Mouse (Mus musculus): Measurements from ENCODE around the gene Aadac. TPM values are rescaled to one million over a fixed set of nuclear protein-coding genes. Genes with fewer than 3 reads are reported as not detected.

The Aadac gene
- total RNA-seq (2021) = not detected
- long read RNA-seq, experiment 1 = 0 reads
- long read RNA-seq, experiment 2 = 0 reads

- no peak for TF ChIP-seq CTCF (IDR thresholded peaks at IDR 0.05)
- no peak for DNase-seq (ENCODE audit: extremely low spot score in 1 of 2, low spot score in 2 of 2)
Observed at GRCm38 (mm10) chr3:60025417-60025816, at the start of gene Aadac. TSS of gene Aadac (plus strand) at chr3:60025717.

DNA sequence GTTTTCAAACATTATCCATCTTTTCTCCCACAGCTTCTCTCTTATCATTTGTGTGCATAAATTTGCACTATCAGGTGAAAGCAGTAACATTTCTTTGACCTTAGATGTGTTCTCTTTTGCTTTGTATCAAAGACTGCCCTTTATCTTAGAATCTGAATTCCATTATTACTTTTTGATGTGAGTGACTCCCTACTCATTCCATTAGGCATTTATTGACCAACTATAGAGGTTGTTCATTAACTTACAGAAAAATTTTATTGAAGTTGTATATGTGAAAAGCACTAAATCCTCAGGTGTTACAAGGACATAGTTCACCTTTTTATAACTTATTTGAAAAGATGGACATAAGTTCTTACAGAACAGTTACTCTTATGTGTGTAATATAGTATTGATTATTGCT, 21.9 kb upstream of the Aadac start:
- intact Hi-C loops (cut with DNase I) = no loop called here
- no peak for DNase-seq (ENCODE audit: extremely low spot score in 1 of 2, low spot score in 2 of 2)
- TF ChIP-seq CTCF (IDR thresholded peaks at IDR 0.05) = no peak

More at GRCm38 (mm10) chr3:60025417-60025816, at the start of gene Aadac:
- H3K27ac ChIP-seq = no peak within 1 kb of the TSS
- H3K4me3 ChIP-seq = no peak within 1 kb of the TSS
- intact Hi-C loops (cut with DNase I) = no loop called here

GRCm38 (mm10) chr3:60006443-60006842, 19.1 kb upstream of the Aadac start, which contains the start of gene Aadacl2:
TSS of gene Aadacl2 (plus strand) at chr3:60006743.
- Histone ChIP-seq H3K4me3 (no peak within 1 kb of the TSS), H3K27ac (no peak within 1 kb of the TSS)
- intact Hi-C loops (cut with DNase I) = no loop called here
- DNase-seq (ENCODE audit: extremely low spot score in 1 of 2, low spot score in 2 of 2) = no peak
- no peak for TF ChIP-seq CTCF (IDR thresholded peaks at IDR 0.05)

More for the DNA sequence above, 21.9 kb upstream of the Aadac start:
- Histone ChIP-seq H3K27ac (no peak overlapping the region), H3K4me3 (no peak overlapping the region)

- no peak for TF ChIP-seq CTCF (IDR thresholded peaks at IDR 0.05)
- Histone ChIP-seq H3K27ac (no peak overlapping the region), H3K4me3 (no peak overlapping the region)
- intact Hi-C loops (cut with DNase I) = no loop called here
- no peak for DNase-seq (ENCODE audit: extremely low spot score in 1 of 2, low spot score in 2 of 2)
Observed at GRCm38 (mm10) chr3:60031511-60031910, 6.0 kb downstream of the Aadac start.

DNA sequence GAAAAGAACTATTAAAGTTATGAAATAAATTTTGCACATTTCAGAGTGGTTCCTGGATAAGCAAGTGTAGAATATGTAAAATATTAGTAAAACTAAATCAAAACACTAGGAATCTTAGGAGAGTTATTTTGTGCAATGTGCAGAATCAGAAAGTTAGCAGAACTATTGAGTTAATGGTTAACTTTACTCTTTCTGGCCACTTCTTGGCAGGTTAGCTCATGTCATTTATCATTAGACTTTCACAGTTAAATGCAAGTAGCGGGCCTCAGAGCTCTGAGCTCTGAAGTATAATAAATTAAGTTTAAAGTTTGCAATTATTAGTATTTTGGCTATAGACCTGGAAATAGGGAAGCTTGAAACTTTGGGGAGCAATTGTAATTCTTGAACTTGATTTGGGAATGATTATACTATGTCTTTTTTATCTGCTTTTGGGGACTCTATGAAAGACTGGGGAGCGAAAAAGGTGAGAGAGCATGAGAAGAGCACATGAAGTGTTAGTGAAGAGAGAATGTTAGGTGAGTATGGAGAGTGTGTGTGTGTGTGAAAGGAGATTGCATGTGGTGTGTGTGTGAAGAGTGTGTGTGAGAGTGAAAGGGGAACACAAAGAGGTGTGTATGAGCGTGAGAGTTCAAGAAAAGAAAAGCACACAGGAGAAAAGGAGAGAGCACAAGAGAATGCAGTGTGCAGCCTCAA, 20.9 kb downstream of the Aadac start:
- TF ChIP-seq CTCF (IDR thresholded peaks at IDR 0.05) = no peak
- intact Hi-C loops (cut with DNase I) = no loop called here
- no peak overlapping the region for H3K27ac ChIP-seq
- no peak for DNase-seq (ENCODE audit: extremely low spot score in 1 of 2, low spot score in 2 of 2)
- no peak overlapping the region for H3K4me3 ChIP-seq

DNA sequence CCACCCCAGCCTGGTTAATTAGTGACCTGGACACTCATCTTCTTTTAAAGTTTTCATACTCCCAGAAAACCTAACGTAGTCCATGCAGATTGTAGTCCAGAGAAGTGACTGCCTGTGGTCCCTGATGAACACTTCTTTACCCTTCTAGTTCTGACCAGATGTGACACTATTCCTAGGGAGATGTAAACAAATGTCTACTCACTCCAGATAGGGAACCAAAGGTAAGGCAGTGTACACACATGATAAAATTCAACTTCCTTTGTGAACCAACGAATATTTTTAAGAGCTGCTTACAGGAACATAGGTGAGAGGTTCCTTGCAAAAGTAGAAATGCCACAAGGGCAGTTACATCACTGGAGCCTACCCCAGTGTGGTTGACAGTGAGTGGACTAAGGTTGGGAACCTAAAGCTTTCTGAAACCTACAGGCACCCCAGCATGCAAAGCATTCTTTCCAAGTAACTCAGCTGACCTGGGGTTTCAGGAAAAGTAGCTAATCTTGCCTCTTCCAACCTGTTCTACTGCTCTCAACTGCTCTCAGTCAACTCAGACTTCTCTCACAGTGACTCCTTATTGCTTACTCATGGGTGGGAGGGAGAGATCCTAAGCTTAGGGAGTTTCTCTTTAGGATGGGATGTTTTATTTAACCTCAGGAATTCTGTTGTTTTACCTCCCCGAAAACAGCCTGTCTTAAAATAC, 27.9 kb downstream of the Aadac start:
- TF ChIP-seq CTCF (IDR thresholded peaks at IDR 0.05) = no peak
- Histone ChIP-seq H3K4me3 (no peak overlapping the region), H3K27ac (no peak overlapping the region)
- no peak for DNase-seq (ENCODE audit: extremely low spot score in 1 of 2, low spot score in 2 of 2)
- intact Hi-C loops (cut with DNase I) = no loop called here

GRCm38 (mm10) chr3:60053931-60054330, 28.4 kb downstream of the Aadac start:
- H3K4me3 ChIP-seq = no peak overlapping the region
- intact Hi-C loops (cut with DNase I) = no loop called here

DNA sequence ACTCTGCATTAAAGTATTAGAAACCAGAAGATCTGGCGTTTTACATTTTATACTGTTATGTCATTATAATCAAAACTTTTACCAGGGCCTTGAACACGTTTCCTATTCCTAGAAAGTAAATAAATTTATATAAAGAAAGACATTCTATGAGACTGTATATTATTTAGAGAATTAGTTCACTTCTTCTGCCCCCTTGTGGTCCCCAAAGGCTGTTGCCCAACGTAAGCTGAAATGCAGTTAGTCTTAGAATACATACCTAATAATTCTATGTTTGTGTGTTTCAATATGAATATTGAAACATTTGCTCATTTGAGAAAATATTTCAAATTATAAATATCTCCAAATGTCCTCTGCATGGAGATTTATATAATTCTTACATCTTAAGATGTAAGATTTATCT, 30.9 kb downstream of the Aadac start:
- H3K27ac ChIP-seq = no peak overlapping the region
- DNase-seq (ENCODE audit: extremely low spot score in 1 of 2, low spot score in 2 of 2) = no peak
- no peak overlapping the region for H3K4me3 ChIP-seq
- intact Hi-C loops (cut with DNase I) = loop anchor here (5.0 kb wide), 3 partner anchors 184 to 934 kb away; no protein-coding TSS in a partner anchor
- TF ChIP-seq CTCF (IDR thresholded peaks at IDR 0.05) = peak; percentile 72

More at GRCm38 (mm10) chr3:60053931-60054330, 28.4 kb downstream of the Aadac start:
- no peak for DNase-seq (ENCODE audit: extremely low spot score in 1 of 2, low spot score in 2 of 2)
- H3K27ac ChIP-seq = no peak overlapping the region
- TF ChIP-seq CTCF (IDR thresholded peaks at IDR 0.05) = no peak

GRCm38 (mm10) chr3:60057070-60057808, 31.7 kb downstream of the Aadac start:
- no peak overlapping the region for H3K4me3 ChIP-seq
- TF ChIP-seq CTCF (IDR thresholded peaks at IDR 0.05) = no peak
- DNase-seq (ENCODE audit: extremely low spot score in 1 of 2, low spot score in 2 of 2) = no peak
- H3K27ac ChIP-seq = no peak overlapping the region
- intact Hi-C loops (cut with DNase I) = loop anchor here (5.0 kb wide), 3 partner anchors 185 to 935 kb away; no protein-coding TSS in a partner anchor

DNA sequence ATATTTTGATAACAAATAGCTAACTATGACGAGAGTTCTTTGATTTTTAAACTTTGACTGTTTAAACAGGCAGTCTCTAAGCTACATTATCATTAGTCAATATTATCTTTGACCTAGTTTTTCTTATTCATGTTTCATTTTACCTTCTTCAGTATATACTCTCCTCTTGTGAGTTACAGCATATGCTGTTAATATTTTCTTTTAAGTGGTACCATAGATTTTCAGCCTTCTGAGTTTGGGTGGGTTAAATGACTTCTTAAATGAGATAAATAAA, 32.2 kb downstream of the Aadac start:
- intact Hi-C loops (cut with DNase I) = loop anchor here (5.0 kb wide), 3 partner anchors 185 to 935 kb away; no protein-coding TSS in a partner anchor
- no peak for DNase-seq (ENCODE audit: extremely low spot score in 1 of 2, low spot score in 2 of 2)
- TF ChIP-seq CTCF (IDR thresholded peaks at IDR 0.05) = no peak

DNA sequence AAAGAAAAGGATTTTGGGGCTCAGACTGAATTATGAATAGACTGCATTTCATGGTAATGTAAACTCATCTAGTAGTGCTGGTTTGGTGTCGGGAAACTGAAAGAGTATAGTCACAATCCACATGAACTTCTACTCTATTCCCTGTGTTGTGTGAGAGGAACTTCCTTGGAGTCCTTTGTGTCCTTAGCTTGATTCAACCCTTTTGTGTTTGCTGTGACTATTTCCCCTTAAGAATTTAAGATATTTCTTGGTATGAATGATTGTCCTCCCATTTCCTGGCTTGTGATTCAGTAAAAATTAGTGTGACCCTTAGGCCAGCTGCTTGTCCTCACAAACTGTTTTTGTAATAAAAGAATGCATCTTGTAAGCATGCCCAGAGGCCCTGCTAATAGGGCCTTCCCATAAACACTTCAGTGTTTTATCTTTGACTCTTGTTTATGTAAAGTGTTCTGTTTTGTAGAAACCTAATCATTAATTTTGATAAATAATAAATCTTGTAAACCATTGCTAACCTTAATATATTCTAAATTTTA, 53.4 kb downstream of the Aadac start:
- intact Hi-C loops (cut with DNase I) = no loop called here

More for the DNA sequence above, 32.2 kb downstream of the Aadac start:
- Histone ChIP-seq H3K4me3 (no peak overlapping the region), H3K27ac (no peak overlapping the region)

DNA sequence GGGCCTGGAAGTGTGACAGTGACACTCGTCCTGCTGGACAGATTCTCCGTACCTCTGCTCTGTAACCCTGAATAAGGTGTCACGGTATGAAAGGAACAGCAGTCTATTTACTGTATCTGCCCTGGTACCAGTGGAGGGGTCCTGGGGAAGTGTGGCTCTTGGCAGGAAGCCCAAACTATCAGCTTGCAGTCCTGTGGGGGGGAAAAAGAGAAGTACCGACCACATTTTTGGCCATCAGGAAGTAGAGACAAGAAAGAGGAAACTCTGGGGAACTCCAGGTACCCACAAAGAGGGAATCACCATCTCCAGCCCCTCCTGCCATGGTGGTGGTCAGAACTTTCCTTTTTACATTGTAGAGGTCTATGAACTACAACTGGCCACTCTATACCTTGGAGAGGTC, 55.1 kb downstream of the Aadac start:
- TF ChIP-seq CTCF (IDR thresholded peaks at IDR 0.05) = no peak
- H3K4me3 ChIP-seq = no peak overlapping the region
- DNase-seq (ENCODE audit: extremely low spot score in 1 of 2, low spot score in 2 of 2) = no peak
- intact Hi-C loops (cut with DNase I) = no loop called here
- H3K27ac ChIP-seq = no peak overlapping the region

More for the DNA sequence above, 53.4 kb downstream of the Aadac start:
- no peak for TF ChIP-seq CTCF (IDR thresholded peaks at IDR 0.05)
- Histone ChIP-seq H3K4me3 (no peak overlapping the region), H3K27ac (no peak overlapping the region)
- DNase-seq (ENCODE audit: extremely low spot score in 1 of 2, low spot score in 2 of 2) = no peak

Measured in left cerebral cortex, adult 2 months (tissue).